Mouse (Mus musculus): Measurements from ENCODE around the gene Lpar6. TPM values are rescaled to one million over a fixed set of nuclear protein-coding genes. Genes with fewer than 3 reads are reported as not detected.

The Lpar6 gene
- polyA plus RNA-seq, 1 experiment: 4.9 TPM

DNA sequence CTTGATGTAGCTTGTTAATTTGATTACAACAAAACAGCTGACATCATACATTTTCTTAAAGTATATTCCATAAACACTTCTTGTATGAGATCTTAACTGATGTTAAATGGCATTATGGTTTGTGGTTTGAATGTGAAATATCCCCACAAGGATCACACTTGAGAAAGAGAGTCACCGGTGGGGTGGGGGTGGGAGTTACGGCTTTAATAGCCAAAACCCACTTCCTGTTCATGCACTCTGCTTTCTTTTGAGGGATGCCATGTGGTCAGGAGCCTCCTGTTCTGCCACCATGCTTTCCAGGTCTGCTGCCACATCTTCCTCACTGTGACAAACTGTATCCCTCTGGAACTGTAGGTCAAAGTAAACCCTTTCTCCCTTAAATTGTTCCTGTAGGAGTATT, 52.2 kb downstream of the Lpar6 start:
- TF ChIP-seq POLR2A (IDR thresholded peaks at IDR 0.05; ENCODE audit: low read depth, low read length) (no peak), CTCF (IDR thresholded peaks at IDR 0.05; ENCODE audit: borderline replicate concordance, insufficient read depth, low read length) (no peak)

DNA sequence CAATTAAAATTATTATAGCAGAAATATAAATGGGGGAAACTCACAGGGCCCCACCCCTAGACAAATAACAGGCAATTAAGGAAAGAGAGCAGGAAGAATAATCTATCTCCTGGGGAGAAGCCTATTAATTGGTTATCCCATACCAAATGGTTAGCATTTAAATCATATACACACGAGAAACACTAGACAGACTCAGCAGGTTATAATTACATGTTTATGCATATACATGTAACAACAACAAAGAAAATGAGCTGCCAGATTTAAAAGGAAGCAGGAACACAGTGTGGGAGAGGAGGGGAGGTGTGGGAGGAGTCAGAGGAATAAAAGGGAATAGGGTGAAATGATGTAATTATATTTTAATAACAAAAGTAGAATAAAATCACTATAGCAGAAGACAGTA, 54.7 kb downstream of the Lpar6 start:
- Histone ChIP-seq H3K4me1 (ENCODE audit: control insufficient read depth, insufficient read depth, low read length) (peaks cover 2% of the 10 kb centered on the region; the same call in 1 of the 2 replicates), H3K4me3 (ENCODE audit: insufficient read depth, low read length) (no peak overlapping the region), H3K27ac (ENCODE audit: insufficient read depth, low read length) (no peak overlapping the region)
- TF ChIP-seq CTCF (IDR thresholded peaks at IDR 0.05; ENCODE audit: borderline replicate concordance, insufficient read depth, low read length): no peak
- TF ChIP-seq POLR2A (IDR thresholded peaks at IDR 0.05; ENCODE audit: low read depth, low read length): no peak

More for the DNA sequence above, 52.2 kb downstream of the Lpar6 start:
- Histone ChIP-seq H3K27ac (ENCODE audit: insufficient read depth, low read length) (no peak overlapping the region), H3K4me1 (ENCODE audit: control insufficient read depth, insufficient read depth, low read length) (peaks cover 2% of the 10 kb centered on the region; the same call in 1 of the 2 replicates), H3K4me3 (ENCODE audit: insufficient read depth, low read length) (no peak overlapping the region)

Other genes starting within 250 kb of the Lpar6 start
- not detected in 2 replicates for gene Cysltr2, start 188.8 kb upstream of the Lpar6 start, polyA plus RNA-seq (2011; ENCODE audit: insufficient read length, low read depth, missing spikeins)
- gene Rcbtb2, start 114.9 kb upstream of the Lpar6 start, polyA plus RNA-seq (2011; ENCODE audit: insufficient read length, low read depth, missing spikeins): 70.3 and 81.6 TPM in 2 replicates
- gene Rb1, start 87.9 kb downstream of the Lpar6 start, polyA plus RNA-seq (2011; ENCODE audit: insufficient read length, low read depth, missing spikeins): 16.0 and 21.0 TPM in 2 replicates
- gene Itm2b, start 147.4 kb downstream of the Lpar6 start, polyA plus RNA-seq (2011; ENCODE audit: insufficient read length, low read depth, missing spikeins): 570 and 658 TPM in 2 replicates